Mouse (Mus musculus) induced T-regulatory cell, adult 2 months (primary cell): ENCODE data around the gene Atg13.
A peak's percentile ranks its signal among the peaks of the same experiment; 100 is the strongest.

ENCODE experiments used
- DNase-seq: peaks from one replicate; pipeline ENCODE4 v3.0.0-alpha.2; 2012; ENCODE audit warnings: low read depth

The Atg13 gene

GRCm38 (mm10) chr2:91695436-91696224 lies 14.7 kb downstream of the Atg13 start:
- DNase-seq = no peak

- no peak for DNase-seq
Observed at GRCm38 (mm10) chr2:91689452-91689851, 20.9 kb downstream of the Atg13 start.

- no peak for DNase-seq
Observed at GRCm38 (mm10) chr2:91683919-91684318, 26.5 kb downstream of the Atg13 start.

GRCm38 (mm10) chr2:91682850-91683249 lies 27.5 kb downstream of the Atg13 start:
- peak; percentile 61 for DNase-seq

GRCm38 (mm10) chr2:91676961-91677360 lies 33.4 kb downstream of the Atg13 start:
- no peak for DNase-seq

GRCm38 (mm10) chr2:91676420-91676819 lies 34.0 kb downstream of the Atg13 start:
- DNase-seq = no peak

GRCm38 (mm10) chr2:91674895-91675294 lies 35.5 kb downstream of the Atg13 start:
- DNase-seq = no peak

GRCm38 (mm10) chr2:91673587-91673986 lies 36.8 kb downstream of the Atg13 start:
- DNase-seq = no peak

- DNase-seq = no peak
Observed at GRCm38 (mm10) chr2:91670038-91670437, 40.3 kb downstream of the Atg13 start.

- no peak for DNase-seq
Observed at GRCm38 (mm10) chr2:91669326-91669725, 41.0 kb downstream of the Atg13 start.

GRCm38 (mm10) chr2:91667747-91668146 lies 42.6 kb downstream of the Atg13 start:
- no peak for DNase-seq

GRCm38 (mm10) chr2:91666386-91666910 lies 43.9 kb downstream of the Atg13 start:
- no peak for DNase-seq

GRCm38 (mm10) chr2:91664780-91665179 lies 45.6 kb downstream of the Atg13 start:
- DNase-seq = no peak

GRCm38 (mm10) chr2:91660981-91661380 lies 49.4 kb downstream of the Atg13 start:
- DNase-seq = no peak

- DNase-seq = no peak
Observed at GRCm38 (mm10) chr2:91659657-91660056, 50.7 kb downstream of the Atg13 start.

GRCm38 (mm10) chr2:91656774-91657173 lies 53.6 kb downstream of the Atg13 start:
- DNase-seq = no peak

- DNase-seq = no peak
Observed at GRCm38 (mm10) chr2:91655827-91656226, 54.5 kb downstream of the Atg13 start.

- no peak for DNase-seq
Observed at GRCm38 (mm10) chr2:91655388-91655787, 55.0 kb downstream of the Atg13 start.

GRCm38 (mm10) chr2:91652863-91653262 lies 57.5 kb downstream of the Atg13 start:
- no peak for DNase-seq

GRCm38 (mm10) chr2:91651458-91652258 lies 58.7 kb downstream of the Atg13 start:
- peak; percentile 39 for DNase-seq

- no peak for DNase-seq
Observed at GRCm38 (mm10) chr2:91650360-91650995, 59.9 kb downstream of the Atg13 start.

- DNase-seq = peak; percentile 100
Observed at GRCm38 (mm10) chr2:91649553-91650359, 60.6 kb downstream of the Atg13 start, which contains the start of the genes Zfp408 and Arhgap1. Gene Zfp408, minus strand, starts transcription at chr2:91649791. Gene Arhgap1, plus strand, starts transcription at chr2:91649860.
